Mouse (Mus musculus) mouse trophoblast stem cell (cell line): ENCODE measurements around the gene Map3k1.

Experiments used
- in situ Hi-C, 2 experiments: fragments of 300-500 bp; cut with MseI, MboI; formaldehyde crosslinking; loops; 2 replicates in 1 of 2; 3 replicates in 1 of 2; pipeline ENCODE4 v1.15.1; 2025

Map3k1 gene

GRCm38 (mm10) chr13:111812647-111813046 lies 3.9 kb upstream of the Map3k1 start:
- in situ Hi-C loops, result no loop called here

GRCm38 (mm10) chr13:111810998-111811628 lies 2.3 kb upstream of the Map3k1 start:
- in situ Hi-C loops, result no loop called here

GRCm38 (mm10) chr13:111809466-111810228 lies 854 bp upstream of the Map3k1 start:
- in situ Hi-C loops, result no loop called here

GRCm38 (mm10) chr13:111808387-111808636 lies 481 bp downstream of the Map3k1 start:
- in situ Hi-C loops, result no loop called here

- in situ Hi-C loops, result no loop called here
Observed at GRCm38 (mm10) chr13:111807596-111808386, 1.0 kb downstream of the Map3k1 start.

GRCm38 (mm10) chr13:111807105-111807595 lies 1.6 kb downstream of the Map3k1 start:
- in situ Hi-C loops, result no loop called here

- in situ Hi-C loops, result no loop called here
Observed at GRCm38 (mm10) chr13:111805738-111806722, 2.8 kb downstream of the Map3k1 start.

GRCm38 (mm10) chr13:111804951-111805673 lies 3.7 kb downstream of the Map3k1 start:
- in situ Hi-C loops, result no loop called here

- in situ Hi-C loops, result no loop called here
Observed at GRCm38 (mm10) chr13:111804189-111804588, 4.6 kb downstream of the Map3k1 start.

GRCm38 (mm10) chr13:111803506-111803905 lies 5.3 kb downstream of the Map3k1 start:
- in situ Hi-C loops, result no loop called here

GRCm38 (mm10) chr13:111802900-111803299 lies 5.9 kb downstream of the Map3k1 start:
- in situ Hi-C loops, result no loop called here

- in situ Hi-C loops, result no loop called here
Observed at GRCm38 (mm10) chr13:111802271-111802665, 6.5 kb downstream of the Map3k1 start.

- in situ Hi-C loops, result no loop called here
Observed at GRCm38 (mm10) chr13:111801662-111802270, 7.0 kb downstream of the Map3k1 start.

- in situ Hi-C loops, result no loop called here
Observed at GRCm38 (mm10) chr13:111800866-111801265, 7.9 kb downstream of the Map3k1 start.

- in situ Hi-C loops, result loop anchor here in 1 of 2 experiments (25.0 kb wide), 1 partner anchor 714 kb away; no protein-coding TSS in a partner anchor
Observed at GRCm38 (mm10) chr13:111798044-111798443, 10.7 kb downstream of the Map3k1 start.

- in situ Hi-C loops, result loop anchor here in 1 of 2 experiments (25.0 kb wide), 1 partner anchor 715 kb away; no protein-coding TSS in a partner anchor
Observed at GRCm38 (mm10) chr13:111797021-111797420, 11.8 kb downstream of the Map3k1 start.

- in situ Hi-C loops, result loop anchor here in 1 of 2 experiments (25.0 kb wide), 1 partner anchor 716 kb away; no protein-coding TSS in a partner anchor
Observed at GRCm38 (mm10) chr13:111796191-111796920, 12.4 kb downstream of the Map3k1 start.

- in situ Hi-C loops, result loop anchor here in 1 of 2 experiments (25.0 kb wide), 1 partner anchor 719 kb away; no protein-coding TSS in a partner anchor
Observed at GRCm38 (mm10) chr13:111792975-111793287, 15.9 kb downstream of the Map3k1 start.
